Mouse (Mus musculus) G1E-ER4 (cell line): ENCODE measurements around the gene Pdcd5. TPM values are rescaled to one million over a fixed set of nuclear protein-coding genes. Genes with fewer than 3 reads are reported as not detected.

ENCODE experiments used
- GATA1 ChIP-seq: IDR thresholded peaks from one replicate; pipeline ENCODE4 v1.8.0; 2012; ENCODE audit warnings: low read length, inconsistent platforms
- polyA plus RNA-seq: library from polyadenylated mRNA; stranded (reverse); fragments of >175 nt; gene quantifications from 2 replicates; pipeline ENCODE4 v1.2.3, GENCODE M21; 2012

The Pdcd5 gene
- polyA plus RNA-seq, result 420 and 492 TPM in 2 replicates

DNA sequence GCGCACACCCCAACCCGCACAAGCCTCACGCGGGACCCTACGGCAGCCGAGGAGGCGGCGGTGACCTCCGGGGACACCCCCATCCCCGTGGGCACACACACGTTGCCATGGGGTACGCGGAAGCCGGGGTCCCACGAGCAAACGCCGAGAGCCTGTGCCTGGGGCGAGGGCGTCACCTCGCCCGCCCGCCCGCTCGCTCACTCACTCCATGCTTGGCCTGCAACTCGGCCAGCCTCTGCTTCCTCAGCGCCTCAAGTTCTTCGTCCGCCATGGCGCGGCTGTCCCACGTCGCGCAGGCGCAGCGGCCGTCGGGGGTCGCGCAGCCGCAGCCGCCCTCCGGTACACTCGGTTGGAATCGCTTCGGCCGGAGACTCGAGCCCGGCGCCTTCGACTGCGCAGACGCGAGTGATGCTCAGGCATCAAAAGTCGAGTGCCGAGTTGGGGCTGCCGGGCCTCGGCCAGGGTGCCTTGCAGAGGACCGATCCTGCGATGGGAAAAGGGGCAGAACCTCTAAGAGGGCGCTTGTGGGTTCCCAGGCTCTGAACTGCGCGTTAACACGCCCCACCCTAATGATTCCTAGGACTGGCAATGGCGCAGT, at the start of gene Pdcd5:
Gene Pdcd5, minus strand, starts transcription at position 421 of the 598 bp plus-strand sequence.
- TF ChIP-seq GATA1, result no peak

DNA sequence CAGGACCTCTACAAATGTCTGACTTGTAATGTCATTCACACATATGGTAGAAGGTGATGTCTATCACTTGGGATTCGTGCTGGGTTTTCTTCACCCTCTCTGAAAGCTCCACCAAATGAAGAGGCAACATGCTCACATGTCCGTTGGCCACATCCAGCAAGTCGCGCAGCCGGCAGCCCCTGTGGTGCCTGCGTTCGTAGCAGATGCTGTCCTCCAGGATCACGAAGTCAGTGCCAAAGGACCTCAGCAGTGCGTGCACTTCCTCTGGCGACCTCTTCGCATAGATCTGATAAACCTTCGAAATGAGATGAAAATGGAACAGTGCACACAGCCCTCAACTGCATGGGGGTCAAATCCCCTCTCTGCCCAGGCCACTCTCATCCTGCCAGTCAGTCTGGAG, 45.3 kb upstream of the Pdcd5 start:
- TF ChIP-seq GATA1, result no peak

DNA sequence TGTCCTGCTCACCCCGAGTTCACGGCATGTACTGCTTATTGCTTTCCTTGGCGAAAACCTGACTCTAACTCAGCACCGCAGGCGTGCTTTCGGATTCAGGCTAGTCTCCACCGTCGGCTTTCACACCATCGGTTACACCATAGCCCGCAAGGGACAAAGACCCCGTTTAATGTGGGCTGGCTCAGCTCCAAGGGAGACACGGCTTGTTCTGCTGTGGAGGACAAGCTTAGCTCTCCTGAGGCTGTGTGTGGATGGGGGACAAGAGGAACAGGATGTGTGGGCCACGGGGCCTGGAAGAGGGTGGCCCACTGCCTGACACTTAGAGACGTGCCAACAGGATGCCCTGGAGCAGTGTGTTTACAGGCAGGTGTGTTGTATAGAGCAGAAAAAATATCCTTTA, 44.8 kb upstream of the Pdcd5 start:
- TF ChIP-seq GATA1, result no peak

DNA sequence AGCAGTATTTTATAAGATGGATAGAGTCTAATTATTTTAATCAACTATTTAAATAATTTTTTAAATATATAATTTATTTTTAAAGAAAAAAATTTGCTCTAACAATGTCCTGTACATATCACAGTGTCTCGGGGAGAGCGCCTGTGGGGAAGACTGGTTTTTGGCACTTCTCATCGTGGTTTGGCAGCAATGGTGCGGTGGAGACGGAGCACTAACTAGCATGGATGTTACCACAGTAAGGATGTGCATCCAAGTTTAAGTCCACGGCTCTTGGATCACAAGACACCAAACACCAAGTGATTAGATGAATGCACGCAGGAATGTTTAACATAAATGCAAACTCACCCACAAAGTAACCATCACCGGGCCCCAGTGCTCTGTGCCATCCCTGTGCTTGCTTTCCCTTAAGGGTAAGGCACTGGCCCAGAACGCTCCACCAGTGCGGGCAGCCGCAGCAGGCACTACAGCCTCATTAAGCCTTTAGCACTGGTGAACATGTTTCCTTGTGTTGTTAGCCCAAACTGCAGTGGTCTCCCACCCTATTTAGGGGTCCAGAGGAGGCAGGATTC, 41.5 kb upstream of the Pdcd5 start:
- no peak for TF ChIP-seq GATA1

DNA sequence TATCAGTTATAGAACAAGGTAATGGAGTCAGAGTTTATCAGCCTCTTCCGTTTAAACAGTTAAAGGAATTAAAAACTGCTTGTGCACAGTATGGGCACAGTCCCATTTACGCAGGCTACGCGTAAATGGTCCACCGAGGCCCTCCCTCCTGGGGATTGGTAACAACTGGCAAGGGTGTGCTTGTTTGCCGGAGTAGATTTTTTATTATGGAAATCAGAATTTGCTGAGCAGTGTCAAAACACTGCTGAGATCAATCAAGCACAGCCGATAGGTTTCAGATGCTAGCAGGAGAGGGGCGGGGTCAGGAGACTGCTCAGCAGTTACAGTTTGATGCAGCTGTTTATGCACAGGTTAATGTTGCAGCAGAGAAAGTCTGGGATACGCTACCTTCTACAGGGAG, 41.0 kb upstream of the Pdcd5 start:
- TF ChIP-seq GATA1, result no peak

DNA sequence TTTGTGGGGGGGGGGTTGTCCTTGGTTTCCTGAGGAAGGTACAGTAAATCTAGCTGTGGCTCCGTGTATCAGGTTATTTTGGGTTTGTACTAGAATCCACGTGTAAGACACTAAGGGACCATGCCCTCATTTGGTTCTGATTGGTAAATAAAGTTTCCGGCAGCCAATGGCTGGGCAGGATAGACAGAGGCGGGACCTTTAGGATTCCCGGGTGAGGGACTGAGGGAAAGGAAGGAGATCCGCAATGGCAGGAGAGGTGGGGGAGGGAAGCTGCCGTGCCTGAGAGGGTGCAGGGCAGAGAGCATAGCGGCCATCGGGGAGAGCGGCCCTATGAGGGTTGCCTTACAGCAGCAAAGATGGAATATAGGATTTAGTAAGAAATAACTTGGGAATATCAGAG, 39.9 kb upstream of the Pdcd5 start:
- TF ChIP-seq GATA1, result no peak

DNA sequence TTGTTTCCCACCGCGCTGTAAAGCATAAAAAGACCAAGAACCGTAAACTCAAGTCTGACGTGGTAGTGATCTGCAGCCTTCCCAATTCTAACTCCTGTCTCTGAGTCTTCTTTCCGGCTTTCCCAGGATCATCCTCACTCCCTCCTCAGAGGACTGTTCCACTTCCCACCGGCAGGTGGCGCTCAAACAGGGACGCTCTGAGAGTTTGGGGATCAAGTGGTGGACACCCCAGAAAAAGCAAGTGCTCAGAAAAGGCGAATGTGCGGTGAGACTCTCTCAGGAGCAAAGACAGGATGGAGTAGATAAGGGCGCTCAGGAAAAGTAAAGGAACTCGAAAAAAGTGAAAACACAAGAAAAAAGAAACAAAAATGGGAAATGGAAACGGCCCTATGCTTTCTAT, 39.4 kb upstream of the Pdcd5 start:
- no peak for TF ChIP-seq GATA1

DNA sequence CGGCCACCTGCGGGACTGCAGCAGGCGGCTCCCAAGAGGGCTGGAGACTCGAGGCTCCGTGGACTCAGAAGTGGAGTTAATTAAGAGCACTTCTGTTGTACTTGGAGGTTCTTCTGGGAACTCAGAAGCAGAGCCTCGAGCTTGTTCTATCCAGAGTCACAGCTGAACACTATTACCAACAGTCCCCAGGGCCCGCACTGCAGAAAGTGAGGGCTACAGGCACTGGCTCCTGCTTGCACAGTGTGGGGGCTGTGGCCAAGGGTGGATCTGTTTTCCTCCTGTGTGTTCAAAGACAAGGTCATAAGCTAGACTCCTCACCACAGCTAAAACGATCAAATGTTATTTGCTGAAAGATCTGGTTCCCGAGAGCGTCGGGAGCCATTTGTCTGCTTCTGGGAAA, 38.9 kb upstream of the Pdcd5 start:
- no peak for TF ChIP-seq GATA1

DNA sequence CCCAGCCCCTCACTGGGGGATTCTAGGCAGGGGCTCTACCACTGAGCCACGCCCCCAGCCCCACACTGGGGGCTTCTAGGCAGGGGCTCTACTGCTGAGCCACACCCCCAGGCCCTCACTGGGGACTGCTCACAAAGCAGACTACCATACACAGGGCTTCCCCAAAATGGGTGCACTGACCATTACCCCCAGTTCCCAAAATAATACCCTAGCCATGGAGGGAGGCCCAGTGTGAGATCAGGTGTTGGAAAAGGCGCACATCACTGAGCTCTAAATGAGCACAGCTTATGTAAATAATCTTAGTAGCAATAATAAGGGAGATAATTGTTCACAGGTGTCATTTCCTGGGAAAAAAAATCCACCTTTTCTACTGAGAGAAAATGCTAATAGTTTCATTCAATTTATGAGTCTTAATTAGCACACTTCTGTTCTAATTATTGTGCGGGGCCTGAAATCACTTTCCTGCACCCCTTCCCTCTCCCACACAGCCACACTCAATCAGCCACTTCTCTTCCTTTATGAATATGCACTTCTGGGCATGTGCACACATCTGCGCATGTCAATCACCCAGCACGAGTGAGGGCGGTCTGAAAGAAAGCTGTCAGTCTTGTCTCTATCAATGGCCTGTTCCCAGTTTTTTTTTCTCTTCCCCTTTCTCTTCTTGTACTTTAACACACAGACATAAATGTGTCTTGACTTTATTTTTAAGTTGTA, 36.2 kb upstream of the Pdcd5 start:
- no peak for TF ChIP-seq GATA1

DNA sequence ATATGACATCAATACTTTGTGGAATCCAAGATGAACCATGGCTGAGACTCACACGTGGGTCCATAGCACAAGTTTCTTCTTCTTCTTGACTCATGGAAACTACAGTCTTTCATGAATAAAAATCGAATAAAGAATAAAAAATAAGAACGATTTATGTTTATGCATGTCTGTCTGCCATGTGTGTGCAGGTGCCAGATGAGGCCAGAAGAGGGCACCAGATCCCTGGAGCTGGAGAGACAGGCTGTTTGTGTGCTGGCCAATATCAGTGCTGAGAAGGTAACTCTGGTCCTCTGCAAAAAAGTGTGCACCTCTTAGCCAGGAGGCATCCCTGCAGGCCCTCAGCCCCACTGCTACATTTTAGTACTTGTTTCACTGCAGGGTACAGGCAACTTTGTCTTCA, 34.2 kb upstream of the Pdcd5 start:
- TF ChIP-seq GATA1, result no peak

DNA sequence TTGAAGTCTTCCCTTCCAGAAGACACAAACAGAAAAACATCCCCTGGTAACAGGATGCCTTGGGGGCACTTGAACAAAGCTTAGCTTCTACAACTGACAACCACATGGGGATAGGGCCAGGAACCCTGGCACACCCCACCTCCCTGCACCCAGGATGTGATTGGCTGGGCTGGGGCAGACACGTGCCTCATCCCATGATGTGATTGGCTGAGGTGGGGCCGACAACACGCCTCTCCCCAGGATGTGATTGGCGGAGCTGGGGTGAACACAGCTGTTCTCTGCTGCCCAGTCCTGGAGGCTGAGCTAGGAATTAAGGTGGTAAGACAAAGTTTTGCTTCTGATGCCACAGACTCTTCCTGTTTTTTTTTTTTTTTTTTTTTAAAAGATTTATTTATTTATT, 31.7 kb upstream of the Pdcd5 start:
- no peak for TF ChIP-seq GATA1

DNA sequence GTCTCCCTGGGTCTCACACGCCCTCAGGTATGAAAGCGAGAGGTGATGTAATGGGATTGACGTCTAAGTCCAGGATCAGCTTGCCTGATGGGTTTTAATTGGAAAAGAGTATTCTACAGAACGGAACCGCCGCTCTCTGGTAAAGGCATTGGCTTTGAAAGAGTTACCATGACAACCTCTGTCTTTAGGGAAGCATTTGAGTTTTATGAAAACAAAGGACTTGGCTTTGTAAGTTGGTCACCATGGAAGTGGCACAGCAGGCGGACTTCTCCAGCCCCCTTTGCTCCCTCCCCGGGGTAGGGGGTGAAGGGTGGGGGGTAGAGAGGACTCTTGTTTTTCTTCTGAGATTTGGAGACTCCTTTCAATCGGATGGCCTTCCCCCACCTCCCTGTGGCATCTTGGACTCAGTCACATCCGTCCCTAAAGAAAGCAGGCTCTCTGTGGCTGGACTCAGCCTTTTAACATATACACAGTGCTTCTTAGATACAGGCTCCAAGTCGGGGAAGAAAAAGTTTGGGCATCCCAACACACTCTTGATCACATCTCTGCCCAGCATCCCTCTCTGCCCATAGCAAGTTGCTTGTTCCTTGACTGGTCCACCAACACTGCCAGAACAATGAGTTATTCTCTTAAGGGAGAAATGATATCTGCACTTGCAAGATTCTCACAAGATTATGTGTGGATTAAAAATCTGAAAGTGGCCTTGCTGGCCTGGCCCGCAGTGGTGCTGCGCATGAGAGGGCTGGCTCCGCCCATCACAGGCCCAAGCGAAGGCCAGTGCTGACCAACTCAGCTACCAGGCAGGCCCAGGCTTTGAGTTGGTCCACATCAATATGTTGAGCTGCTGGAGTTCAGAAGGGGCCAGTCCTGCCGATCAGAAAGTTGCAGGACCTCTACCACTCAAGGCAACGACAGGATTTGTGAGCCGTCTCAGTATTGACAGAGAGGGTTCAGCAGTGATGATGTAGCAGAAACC, 21.0 kb upstream of the Pdcd5 start:
- TF ChIP-seq GATA1, result no peak

DNA sequence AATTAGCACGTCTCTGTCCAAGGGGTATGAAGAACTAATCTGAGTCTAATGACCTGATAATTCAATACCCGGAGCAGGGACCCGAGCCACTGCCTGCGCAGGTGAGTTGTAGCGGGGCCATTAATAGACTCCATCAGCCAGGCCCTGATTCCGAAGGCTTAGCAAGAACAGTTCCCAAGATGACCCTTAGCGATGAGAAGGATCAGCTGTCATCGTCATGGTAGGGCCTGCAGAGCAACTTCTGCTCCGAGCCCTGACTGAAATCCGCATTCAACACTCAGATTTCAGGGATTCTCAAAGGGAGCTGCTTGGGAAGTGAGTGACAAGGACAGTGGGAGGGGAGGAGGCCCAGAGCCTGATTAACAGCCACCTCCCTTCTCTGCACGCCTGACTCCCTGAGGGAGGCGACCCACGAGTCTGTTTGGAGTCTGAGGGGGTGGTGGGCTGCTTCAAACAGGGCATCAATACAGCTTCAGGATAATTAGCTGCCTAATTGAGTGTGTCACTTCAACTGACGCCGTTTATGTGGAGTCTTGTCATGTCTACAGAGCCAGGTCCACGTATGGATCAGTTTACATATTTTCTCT, 16.6 kb upstream of the Pdcd5 start:
- TF ChIP-seq GATA1, result no peak

DNA sequence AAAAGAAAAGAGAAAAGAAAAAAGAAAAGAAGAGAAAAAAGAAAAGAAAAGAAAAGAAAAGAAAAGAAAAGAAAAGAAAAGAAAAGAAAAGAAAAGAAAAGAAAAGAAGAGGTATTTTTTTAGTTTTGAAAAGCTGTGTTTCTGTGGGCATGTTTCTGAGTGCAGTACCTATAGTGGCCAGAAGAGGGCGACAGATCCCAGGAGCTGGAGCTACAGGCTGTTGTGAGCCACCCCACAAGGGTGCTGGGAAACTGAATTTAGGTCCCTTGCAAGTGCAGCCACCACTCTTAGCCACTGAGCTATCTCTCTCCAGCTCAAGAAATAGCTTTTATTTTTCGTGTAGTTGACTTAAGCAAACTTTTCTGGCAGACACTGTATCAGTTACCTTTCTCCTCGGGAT, 11.9 kb upstream of the Pdcd5 start:
- no peak for TF ChIP-seq GATA1

DNA sequence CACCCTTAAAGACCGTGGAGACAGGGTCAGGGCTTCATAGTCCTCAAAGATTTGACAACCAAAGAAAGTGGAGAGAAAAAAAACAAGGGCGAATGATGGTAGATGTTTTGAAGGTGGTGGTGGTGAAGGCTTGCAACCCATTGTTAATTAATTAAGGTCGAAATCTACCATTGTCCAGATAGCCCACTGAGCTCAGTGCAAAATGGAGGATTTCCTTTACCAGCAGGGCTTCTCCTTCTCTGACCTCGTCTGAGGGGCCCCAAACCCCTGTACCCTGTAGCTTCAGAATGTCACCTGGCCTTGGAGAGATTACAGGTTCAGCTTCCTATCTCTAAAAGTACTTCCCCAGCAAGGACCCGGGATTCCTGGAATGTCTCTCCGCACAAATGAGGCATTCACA, 10.5 kb upstream of the Pdcd5 start:
- no peak for TF ChIP-seq GATA1

DNA sequence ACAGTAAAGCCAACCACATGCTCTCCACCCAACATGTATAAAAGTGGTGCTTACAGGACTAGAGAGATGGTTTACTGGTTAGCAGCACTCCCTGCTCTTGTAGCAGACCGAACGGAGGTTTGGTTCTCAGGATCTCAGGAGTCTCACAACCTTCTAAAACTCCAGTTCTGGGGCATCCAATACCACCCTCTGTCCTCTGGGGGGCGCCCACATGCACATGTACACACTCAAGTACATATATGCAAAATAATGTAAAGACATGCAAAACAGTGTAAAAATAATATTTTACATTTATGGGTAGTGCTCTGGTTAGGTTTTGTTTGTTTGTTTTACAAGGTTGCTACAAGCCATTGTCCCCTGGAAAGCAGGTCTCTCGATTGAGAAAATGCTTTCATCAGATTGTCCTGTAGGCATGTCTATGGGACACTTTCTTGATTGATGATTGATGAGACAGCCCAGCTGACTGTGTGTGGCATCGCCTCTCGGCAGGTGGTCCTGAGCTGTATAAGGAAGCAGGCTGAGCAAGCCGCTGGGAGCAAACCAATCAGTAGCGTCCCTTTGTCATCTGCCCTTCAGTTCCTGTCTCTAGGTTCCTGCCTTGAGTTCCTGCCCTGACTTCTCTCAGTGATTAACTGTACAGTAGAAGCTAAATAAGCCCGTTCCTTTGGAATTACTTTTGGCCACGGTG, 4.4 kb upstream of the Pdcd5 start:
- no peak for TF ChIP-seq GATA1
